Mouse (Mus musculus): ENCODE data around the gene Serpinb1b. TPM values are rescaled to one million over a fixed set of nuclear protein-coding genes. Genes with fewer than 3 reads are reported as not detected.

Serpinb1b gene
- polyA plus RNA-seq, 1 experiment from 2014 or later: not detected

- Histone ChIP-seq H3K27me3 (replicated peaks; ENCODE audit: control insufficient read depth, insufficient read depth, low read length) (no peaks in the 10 kb centered on the region), H3K4me2 (ENCODE audit: low read length) (no peak overlapping the region), H3K9me3 (ENCODE audit: control insufficient read depth, low read length) (no peaks in the 10 kb centered on the region), H3K27ac (ENCODE audit: low read depth) (peak overlapping the region; percentile 78), H3K4me3 (ENCODE audit: low read depth, low read length) (no peak overlapping the region), H3K4me1 (replicated peaks; ENCODE audit: control insufficient read depth, insufficient read depth, low read length) (peaks cover 18% of the 10 kb centered on the region), H3K9ac (ENCODE audit: low read length) (no peak overlapping the region), H3K36me3 (ENCODE audit: control insufficient read depth, insufficient read depth, low read length) (no peaks in the 10 kb centered on the region)
- 33% methylated on average over 5 of the region's 5 CpGs for WGBS
- DNase-seq (ENCODE audit: low spot score) (peak; percentile 60), ATAC-seq (replicated peaks; ENCODE audit: low FRiP score, low TSS enrichment, low read depth) (peak; percentile 30; the same call in 1 of the 2 replicates)
These were observed 6.8 kb downstream of the Serpinb1b start for GRCm38 (mm10) chr13:33084975-33085694.

- Histone ChIP-seq H3K36me3 (ENCODE audit: control insufficient read depth, insufficient read depth, low read length) (no peaks in the 10 kb centered on the region), H3K9me3 (ENCODE audit: control insufficient read depth, low read length) (no peaks in the 10 kb centered on the region), H3K27me3 (replicated peaks; ENCODE audit: control insufficient read depth, insufficient read depth, low read length) (no peaks in the 10 kb centered on the region), H3K9ac (ENCODE audit: low read length) (no peak overlapping the region), H3K4me1 (replicated peaks; ENCODE audit: control insufficient read depth, insufficient read depth, low read length) (peaks cover 18% of the 10 kb centered on the region), H3K4me2 (ENCODE audit: low read length) (no peak overlapping the region), H3K27ac (ENCODE audit: low read depth) (peak overlapping the region; percentile 78), H3K4me3 (ENCODE audit: low read depth, low read length) (no peak overlapping the region)
- DNase-seq (ENCODE audit: low spot score) (no peak), ATAC-seq (replicated peaks; ENCODE audit: low FRiP score, low TSS enrichment, low read depth) (peak; percentile 42; the same call in 1 of the 2 replicates)
These were observed 7.5 kb downstream of the Serpinb1b start for GRCm38 (mm10) chr13:33085695-33086432.

- H3K4me3 ChIP-seq (ENCODE audit: low read depth, low read length): no peak overlapping the region
- no peaks in the 10 kb centered on the region for H3K27me3 ChIP-seq (replicated peaks; ENCODE audit: control insufficient read depth, insufficient read depth, low read length)
- no peak for DNase-seq (ENCODE audit: low spot score)
- no peaks in the 10 kb centered on the region for H3K9me3 ChIP-seq (ENCODE audit: control insufficient read depth, low read length)
- ATAC-seq (replicated peaks; ENCODE audit: low FRiP score, low TSS enrichment, low read depth): no peak
- H3K36me3 ChIP-seq (ENCODE audit: control insufficient read depth, insufficient read depth, low read length): no peaks in the 10 kb centered on the region
- WGBS: 48% methylated on average over 3 of the region's 3 CpGs
- no peak overlapping the region for H3K9ac ChIP-seq (ENCODE audit: low read length)
- H3K27ac ChIP-seq (ENCODE audit: low read depth): no peak overlapping the region
- no peak overlapping the region for H3K4me2 ChIP-seq (ENCODE audit: low read length)
- peaks cover 18% of the 10 kb centered on the region for H3K4me1 ChIP-seq (replicated peaks; ENCODE audit: control insufficient read depth, insufficient read depth, low read length)
These were observed 11.2 kb downstream of the Serpinb1b start for GRCm38 (mm10) chr13:33089566-33089965.

GRCm38 (mm10) chr13:33090546-33090945 lies 12.2 kb downstream of the Serpinb1b start:
- Histone ChIP-seq H3K9me3 (ENCODE audit: control insufficient read depth, low read length) (no peaks in the 10 kb centered on the region), H3K36me3 (ENCODE audit: control insufficient read depth, insufficient read depth, low read length) (no peaks in the 10 kb centered on the region), H3K9ac (ENCODE audit: low read length) (no peak overlapping the region), H3K27me3 (replicated peaks; ENCODE audit: control insufficient read depth, insufficient read depth, low read length) (no peaks in the 10 kb centered on the region), H3K4me3 (ENCODE audit: low read depth, low read length) (no peak overlapping the region), H3K27ac (ENCODE audit: low read depth) (no peak overlapping the region), H3K4me2 (ENCODE audit: low read length) (no peak overlapping the region), H3K4me1 (replicated peaks; ENCODE audit: control insufficient read depth, insufficient read depth, low read length) (peaks cover 11% of the 10 kb centered on the region)
- 87% methylated on average over 1 of the region's 1 CpGs for WGBS
- ATAC-seq (replicated peaks; ENCODE audit: low FRiP score, low TSS enrichment, low read depth) (no peak), DNase-seq (ENCODE audit: low spot score) (no peak)

- H3K27me3 ChIP-seq (replicated peaks; ENCODE audit: control insufficient read depth, insufficient read depth, low read length): no peaks in the 10 kb centered on the region
- no peak overlapping the region for H3K27ac ChIP-seq (ENCODE audit: low read depth)
- ATAC-seq (replicated peaks; ENCODE audit: low FRiP score, low TSS enrichment, low read depth): no peak
- H3K9ac ChIP-seq (ENCODE audit: low read length): no peak overlapping the region
- no peaks in the 10 kb centered on the region for H3K36me3 ChIP-seq (ENCODE audit: control insufficient read depth, insufficient read depth, low read length)
- no peak overlapping the region for H3K4me3 ChIP-seq (ENCODE audit: low read depth, low read length)
- no peaks in the 10 kb centered on the region for H3K9me3 ChIP-seq (ENCODE audit: control insufficient read depth, low read length)
- no peak overlapping the region for H3K4me2 ChIP-seq (ENCODE audit: low read length)
- DNase-seq (ENCODE audit: low spot score): no peak
- peaks cover 6% of the 10 kb centered on the region for H3K4me1 ChIP-seq (replicated peaks; ENCODE audit: control insufficient read depth, insufficient read depth, low read length)
- WGBS: 92% methylated on average over 1 of the region's 1 CpGs
These were observed 12.9 kb downstream of the Serpinb1b start for GRCm38 (mm10) chr13:33091306-33091705.

- DNase-seq (ENCODE audit: low spot score) (no peak), ATAC-seq (replicated peaks; ENCODE audit: low FRiP score, low TSS enrichment, low read depth) (no peak)
- H3K9ac ChIP-seq (ENCODE audit: low read length): no peak overlapping the region
- H3K4me3 ChIP-seq (ENCODE audit: low read depth, low read length): no peak overlapping the region
- no peak overlapping the region for H3K27ac ChIP-seq (ENCODE audit: low read depth)
- H3K27me3 ChIP-seq (replicated peaks; ENCODE audit: control insufficient read depth, insufficient read depth, low read length): no peaks in the 10 kb centered on the region
- no peaks in the 10 kb centered on the region for H3K9me3 ChIP-seq (ENCODE audit: control insufficient read depth, low read length)
- no peaks in the 10 kb centered on the region for H3K36me3 ChIP-seq (ENCODE audit: control insufficient read depth, insufficient read depth, low read length)
- no peak overlapping the region for H3K4me2 ChIP-seq (ENCODE audit: low read length)
- H3K4me1 ChIP-seq (replicated peaks; ENCODE audit: control insufficient read depth, insufficient read depth, low read length): no peaks in the 10 kb centered on the region
- WGBS: 65% methylated on average over 1 of the region's 1 CpGs
These were observed 17.2 kb downstream of the Serpinb1b start for GRCm38 (mm10) chr13:33095575-33095974.

- Histone ChIP-seq H3K4me1 (replicated peaks; ENCODE audit: control insufficient read depth, insufficient read depth, low read length) (no peaks in the 10 kb centered on the region), H3K4me3 (ENCODE audit: low read depth, low read length) (no peak overlapping the region), H3K9ac (ENCODE audit: low read length) (no peak overlapping the region), H3K27ac (ENCODE audit: low read depth) (no peak overlapping the region), H3K36me3 (ENCODE audit: control insufficient read depth, insufficient read depth, low read length) (no peaks in the 10 kb centered on the region), H3K27me3 (replicated peaks; ENCODE audit: control insufficient read depth, insufficient read depth, low read length) (no peaks in the 10 kb centered on the region), H3K9me3 (ENCODE audit: control insufficient read depth, low read length) (no peaks in the 10 kb centered on the region), H3K4me2 (ENCODE audit: low read length) (no peak overlapping the region)
- ATAC-seq (replicated peaks; ENCODE audit: low FRiP score, low TSS enrichment, low read depth): no peak
- DNase-seq (ENCODE audit: low spot score): no peak
These were observed 27.3 kb downstream of the Serpinb1b start for GRCm38 (mm10) chr13:33105626-33106025.

- H3K4me1 ChIP-seq (replicated peaks; ENCODE audit: control insufficient read depth, insufficient read depth, low read length): no peaks in the 10 kb centered on the region
- H3K27ac ChIP-seq (ENCODE audit: low read depth): no peak overlapping the region
- DNase-seq (ENCODE audit: low spot score) (no peak), ATAC-seq (replicated peaks; ENCODE audit: low FRiP score, low TSS enrichment, low read depth) (no peak)
- H3K36me3 ChIP-seq (ENCODE audit: control insufficient read depth, insufficient read depth, low read length): no peaks in the 10 kb centered on the region
- H3K9ac ChIP-seq (ENCODE audit: low read length): no peak overlapping the region
- H3K4me2 ChIP-seq (ENCODE audit: low read length): no peak overlapping the region
- 65% methylated on average over 3 of the region's 3 CpGs for WGBS
- H3K27me3 ChIP-seq (replicated peaks; ENCODE audit: control insufficient read depth, insufficient read depth, low read length): no peaks in the 10 kb centered on the region
- no peaks in the 10 kb centered on the region for H3K9me3 ChIP-seq (ENCODE audit: control insufficient read depth, low read length)
- no peak overlapping the region for H3K4me3 ChIP-seq (ENCODE audit: low read depth, low read length)
These were observed 34.7 kb downstream of the Serpinb1b start for GRCm38 (mm10) chr13:33113054-33113453.

GRCm38 (mm10) chr13:33137717-33138116 lies 59.3 kb downstream of the Serpinb1b start:
- Histone ChIP-seq H3K27ac (ENCODE audit: low read depth) (no peak overlapping the region), H3K4me3 (ENCODE audit: low read depth, low read length) (no peak overlapping the region), H3K36me3 (ENCODE audit: control insufficient read depth, insufficient read depth, low read length) (no peaks in the 10 kb centered on the region), H3K9ac (ENCODE audit: low read length) (no peak overlapping the region), H3K4me1 (replicated peaks; ENCODE audit: control insufficient read depth, insufficient read depth, low read length) (no peaks in the 10 kb centered on the region), H3K27me3 (replicated peaks; ENCODE audit: control insufficient read depth, insufficient read depth, low read length) (no peaks in the 10 kb centered on the region), H3K9me3 (ENCODE audit: control insufficient read depth, low read length) (no peaks in the 10 kb centered on the region), H3K4me2 (ENCODE audit: low read length) (no peak overlapping the region)
- ATAC-seq (replicated peaks; ENCODE audit: low FRiP score, low TSS enrichment, low read depth) (no peak), DNase-seq (ENCODE audit: low spot score) (no peak)
- 91% methylated on average over 2 of the region's 2 CpGs for WGBS

Measured in intestine, embryonic 14.5 days (tissue).